Mouse (Mus musculus): ENCODE data around the gene Gm45844. TPM values are rescaled to one million over a fixed set of nuclear protein-coding genes. Genes with fewer than 3 reads are reported as not detected.
A peak's percentile ranks its signal among the peaks of the same experiment; 100 is the strongest.
"Not testable (repeated sequence)": the region's sequence is repeated elsewhere in the genome, so short reads cannot be mapped to it uniquely, and the experiment has no call there.

Gm45844 gene
- 0.16 and 0.18 TPM in 2 replicates for polyA plus RNA-seq (2012; rRNA removed)

- DNase-seq (ENCODE audit: low read depth, low spot score) = not testable (repeated sequence)
- 35% methylated on average over 45 of the region's 45 CpGs for WGBS
Measured at GRCm38 (mm10) chr7:7277966-7278567, at the start of gene Gm45844. TSS of gene Gm45844 (minus strand) at chr7:7278289.

GRCm38 (mm10) chr7:7295595-7295994 is 17.5 kb upstream of the Gm45844 start:
- 76% methylated on average over 16 of the region's 16 CpGs for WGBS
- no peak for DNase-seq (ENCODE audit: low read depth, low spot score)

GRCm38 (mm10) chr7:7281383-7281782 is 3.3 kb upstream of the Gm45844 start:
- no peak for DNase-seq (ENCODE audit: low read depth, low spot score)
- WGBS = 42% methylated on average over 1 of the region's 1 CpGs

- 45% methylated on average over 24 of the region's 24 CpGs for WGBS
Measured at GRCm38 (mm10) chr7:7277556-7277955, 533 bp downstream of the Gm45844 start.

GRCm38 (mm10) chr7:7247228-7247627 is 30.9 kb downstream of the Gm45844 start, which contains the start of gene Vmn2r29:
TSS of gene Vmn2r29 (minus strand) at chr7:7247328.
- DNase-seq (ENCODE audit: low read depth, low spot score) = not testable (repeated sequence)
- no CpG with 5 or more reads among the region's 1 CpGs for WGBS

More at GRCm38 (mm10) chr7:7277556-7277955, 533 bp downstream of the Gm45844 start:
- DNase-seq (ENCODE audit: low read depth, low spot score) = not testable (repeated sequence)

- not testable (repeated sequence) for DNase-seq (ENCODE audit: low read depth, low spot score)
Measured at GRCm38 (mm10) chr7:7209313-7210151, 68.6 kb downstream of the Gm45844 start, which contains the start of gene Zfp772. TSS of gene Zfp772 (minus strand) at chr7:7209998.

GRCm38 (mm10) chr7:7188191-7188942 is 89.7 kb downstream of the Gm45844 start:
- no peak for DNase-seq (ENCODE audit: low read depth, low spot score)
- WGBS = 4% methylated on average over 17 of the region's 18 CpGs

More at GRCm38 (mm10) chr7:7209313-7210151, 68.6 kb downstream of the Gm45844 start, which contains the start of gene Zfp772:
- WGBS = under 1% methylated on average over 24 of the region's 24 CpGs

- DNase-seq (ENCODE audit: low read depth, low spot score) = no peak
- 11% methylated on average over 13 of the region's 13 CpGs for WGBS
Measured at GRCm38 (mm10) chr7:7187417-7188190, 90.5 kb downstream of the Gm45844 start.

- no peak for DNase-seq (ENCODE audit: low read depth, low spot score)
- WGBS = 92% methylated on average over 1 of the region's 1 CpGs
Measured at GRCm38 (mm10) chr7:7185897-7186296, 92.2 kb downstream of the Gm45844 start.

GRCm38 (mm10) chr7:7171227-7172147 is 106.6 kb downstream of the Gm45844 start, which contains the start of gene Zfp418:
TSS of gene Zfp418 (plus strand) at chr7:7171330.
- WGBS = under 1% methylated on average over 26 of the region's 26 CpGs
- peak; percentile 54 for DNase-seq (ENCODE audit: low read depth, low spot score)

Other genes starting within 250 kb of the Gm45844 start
- gene Zfp954, start 156.8 kb downstream of the Gm45844 start, polyA plus RNA-seq (2012; rRNA removed) = 11.9 and 14.2 TPM in 2 replicates
- 0.30 and 0.55 TPM in 2 replicates for gene Zfp773, start 141.5 kb downstream of the Gm45844 start, polyA plus RNA-seq (2012; rRNA removed)
- gene Zfp418, start 107.0 kb downstream of the Gm45844 start, polyA plus RNA-seq (2012; rRNA removed) = 0.57 and 0.78 TPM in 2 replicates
- 0.94 and 1.1 TPM in 2 replicates for gene Zfp772, start 68.3 kb downstream of the Gm45844 start, polyA plus RNA-seq (2012; rRNA removed)
- gene Vmn2r29, start 31.0 kb downstream of the Gm45844 start, polyA plus RNA-seq (2012; rRNA removed) = 0.04 TPM in 1 of 2 replicates, not detected in the other
- gene Clcn4, start 22.6 kb upstream of the Gm45844 start, polyA plus RNA-seq (2012; rRNA removed) = 15.9 and 22.1 TPM in 2 replicates
- not detected in 2 replicates for gene Vmn2r30, start 59.3 kb upstream of the Gm45844 start, polyA plus RNA-seq (2012; rRNA removed)
- gene Gm45783, start 96.3 kb upstream of the Gm45844 start, polyA plus RNA-seq (2012; rRNA removed) = not detected in 2 replicates
- gene Vmn2r31, start 121.4 kb upstream of the Gm45844 start, polyA plus RNA-seq (2012; rRNA removed) = not detected in 2 replicates
- not detected in 2 replicates for gene Vmn2r32, start 201.7 kb upstream of the Gm45844 start, polyA plus RNA-seq (2012; rRNA removed)